In the genomic region with DNA sequence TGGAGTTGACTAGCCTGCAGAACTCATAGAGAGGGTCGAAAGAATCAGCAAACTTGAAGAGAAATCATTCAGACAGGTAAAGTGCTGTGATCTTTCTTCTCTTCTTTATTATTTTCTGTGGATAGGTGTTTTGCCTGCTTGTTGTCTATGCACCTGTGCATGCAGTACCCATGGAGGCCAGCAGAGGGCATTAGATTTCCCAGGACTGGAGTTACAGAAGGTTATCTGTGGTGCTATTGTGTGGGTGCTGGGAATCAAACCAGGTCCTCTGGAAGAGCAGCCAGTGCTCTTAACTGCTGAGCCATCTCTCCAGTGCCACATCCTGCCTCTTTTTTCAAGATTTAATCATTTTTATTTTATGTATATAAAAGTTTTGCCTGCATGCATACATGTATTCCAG, we compare ENCODE assay signal across 12 mouse cellular contexts. TPM values are rescaled to one million over a fixed set of nuclear protein-coding genes. Genes with fewer than 3 reads are reported as not detected.
A peak's percentile ranks its signal among the peaks of the same experiment; 100 is the strongest.
DNase-seq lines count a peak whose midpoint lies in the region; ATAC-seq and TF ChIP-seq lines count a peak whose summit lies in the region.
"Had no signal": no experiment of that assay in that cellular context is flagged by ENCODE, and none has a peak within 500 bp of the region (broad histone marks: within the 10 kb centered on the region; RNA-seq: fewer than 3 reads in every experiment).

No protein-coding gene starts in this region.

- DNase-seq in kidney, adult 9 months = peak; percentile 42
- DNase-seq in retina, postnatal 7 days (ENCODE audit: low read depth, low spot score) = peak; percentile 9
- no peak for DNase-seq in cerebellum, adult 11 months
- no peak for DNase-seq in layer of hippocampus, adult 18-20 months (ENCODE audit: low spot score in 2 of 2)
- DNase-seq: cerebellum, adult 11-12 months; heart, adult 11 months had no signal

- no peaks in the 10 kb centered on the region for H3K27me3 ChIP-seq in kidney, embryonic 14.5 days (ENCODE audit: control insufficient read depth, insufficient read depth, low read length)
- H3K27me3 ChIP-seq in ES-Bruce4 (ENCODE audit: control insufficient read depth, insufficient read depth, low read length, poor library complexity, severe bottlenecking) = no peaks in the 10 kb centered on the region
- no peaks in the 10 kb centered on the region for H3K27me3 ChIP-seq in heart, embryonic 12.5 days (replicated peaks)
- H3K27me3 ChIP-seq: limb, embryonic 13.5 days; neural tube, embryonic 15.5 days had no signal

- ATAC-seq in kidney, embryonic 14.5 days (ENCODE audit: low FRiP score, low TSS enrichment) = no peak
- no peak for ATAC-seq in heart, embryonic 12.5 days (ENCODE audit: insufficient number of reproducible peaks, low FRiP score)

- H3K27ac ChIP-seq in kidney, embryonic 14.5 days (ENCODE audit: low read depth, low read length) = no peak overlapping the region
- H3K27ac ChIP-seq in ES-Bruce4 (ENCODE audit: insufficient read depth, low read length) = no peak overlapping the region
- H3K27ac ChIP-seq in cortical plate, adult 2 months (ENCODE audit: insufficient read depth, low read length) = no peak overlapping the region
- H3K27ac ChIP-seq in heart, embryonic 12.5 days (ENCODE audit: poor library complexity, severe bottlenecking) = no peak overlapping the region
- H3K27ac ChIP-seq: limb, embryonic 13.5 days; neural tube, embryonic 15.5 days had no signal

- TF ChIP-seq EP300 in ES-Bruce4 (IDR thresholded peaks at IDR 0.05; ENCODE audit: insufficient read depth, low read depth, low read length) = no peak

- H3K4me2 ChIP-seq in kidney, embryonic 14.5 days (replicated peaks; ENCODE audit: low read depth, low read length) = no peak overlapping the region
- H3K4me2 ChIP-seq in heart, embryonic 12.5 days = no peak overlapping the region
- H3K4me2 ChIP-seq: limb, embryonic 13.5 days; neural tube, embryonic 15.5 days had no signal

- H3K36me3 ChIP-seq in kidney, embryonic 14.5 days (ENCODE audit: control insufficient read depth, insufficient read depth, low read length) = no peaks in the 10 kb centered on the region
- H3K36me3 ChIP-seq in ES-Bruce4 (ENCODE audit: control insufficient read depth, insufficient read depth, low read length, poor library complexity, severe bottlenecking) = no peaks in the 10 kb centered on the region
- no peaks in the 10 kb centered on the region for H3K36me3 ChIP-seq in heart, embryonic 12.5 days
- H3K36me3 ChIP-seq: limb, embryonic 13.5 days had no signal

- H3K9me3 ChIP-seq in kidney, embryonic 14.5 days (ENCODE audit: control insufficient read depth, low read length) = no peaks in the 10 kb centered on the region
- no peaks in the 10 kb centered on the region for H3K9me3 ChIP-seq in ES-Bruce4 (replicated peaks; ENCODE audit: control insufficient read depth, insufficient read depth, low read length, poor library complexity, severe bottlenecking)
- H3K9me3 ChIP-seq in heart, embryonic 12.5 days (replicated peaks) = peaks cover 5% of the 10 kb centered on the region
- H3K9me3 ChIP-seq: neural tube, embryonic 15.5 days had no signal

- TF ChIP-seq CTCF in ES-Bruce4 (IDR thresholded peaks at IDR 0.05; ENCODE audit: low read depth, low read length) = peak; percentile 50
- peak; percentile 27; the same call in 1 of the 2 replicates for TF ChIP-seq CTCF in cortical plate, adult 2 months (IDR thresholded peaks at IDR 0.05; ENCODE audit: extremely low read depth, insufficient read depth, low read length)

- no peaks in the 10 kb centered on the region for H3K4me1 ChIP-seq in kidney, embryonic 14.5 days (ENCODE audit: control insufficient read depth, insufficient read depth, low read length)
- H3K4me1 ChIP-seq in ES-Bruce4 (ENCODE audit: control insufficient read depth, insufficient read depth, low read length) = no peaks in the 10 kb centered on the region
- no peaks in the 10 kb centered on the region for H3K4me1 ChIP-seq in cortical plate, adult 2 months (ENCODE audit: control insufficient read depth, insufficient read depth, low read length)
- no peaks in the 10 kb centered on the region for H3K4me1 ChIP-seq in heart, embryonic 12.5 days (replicated peaks)
- H3K4me1 ChIP-seq: limb, embryonic 13.5 days; neural tube, embryonic 15.5 days had no signal

- WGBS in kidney, embryonic 14.5 days = 46% methylated on average over 1 of the region's 1 CpGs
- 49% methylated on average over 1 of the region's 1 CpGs for WGBS in heart, embryonic 12.5 days

- no peak for TF ChIP-seq POLR2A in ES-Bruce4 (IDR thresholded peaks at IDR 0.05; ENCODE audit: insufficient read depth, low read length)
- no peak for TF ChIP-seq POLR2A in cortical plate, adult 2 months (IDR thresholded peaks at IDR 0.05; ENCODE audit: extremely low read depth, insufficient read depth, low read length)

- no peak overlapping the region for H3K9ac ChIP-seq in kidney, embryonic 14.5 days (ENCODE audit: low read depth, low read length)
- H3K9ac ChIP-seq in ES-Bruce4 (ENCODE audit: low read depth, poor library complexity, severe bottlenecking) = no peak overlapping the region
- H3K9ac ChIP-seq in heart, embryonic 12.5 days = no peak overlapping the region
- H3K9ac ChIP-seq: limb, embryonic 13.5 days; neural tube, embryonic 15.5 days had no signal

- no peak overlapping the region for H3K4me3 ChIP-seq in kidney, embryonic 14.5 days (ENCODE audit: low read length)
- H3K4me3 ChIP-seq in ES-Bruce4 (ENCODE audit: low read depth, low read length) = no peak overlapping the region
- no peak overlapping the region for H3K4me3 ChIP-seq in cortical plate, adult 2 months (ENCODE audit: insufficient read depth, low read length)
- no peak overlapping the region for H3K4me3 ChIP-seq in heart, embryonic 12.5 days
- H3K4me3 ChIP-seq: limb, embryonic 13.5 days; neural tube, embryonic 15.5 days had no signal

RNA-seq across cellular contexts. Expression of a gene that starts 28.7 kb away (rescaled TPM):
- 0.20 and 0.46 TPM in 2 replicates for polyA plus RNA-seq in kidney, embryonic 14.5 days (2014; fragmentation: Nextera tagmentation; extraction: Ambion mirVana)
- polyA plus RNA-seq in ES-Bruce4 (2011; ENCODE audit: insufficient read depth, insufficient read length, low read depth, missing spikeins) = 0.37 and 0.38 TPM in 2 replicates
- 5.8 and 6.2 TPM in 2 replicates for polyA plus RNA-seq in cortical plate, adult 2 months (2012; rRNA removed)
- 1 to 10 TPM; 6.1 to 6.5 TPM for total RNA-seq in layer of hippocampus, adult 18-20 months (2021)
- polyA plus RNA-seq in heart, embryonic 12.5 days (2016; fragmentation: Nextera tagmentation; extraction: Ambion mirVana) = 0.13 and 0.15 TPM in 2 replicates

RNA-seq across cellular contexts. Expression of a gene that starts 42.9 kb away (rescaled TPM):
- polyA plus RNA-seq in kidney, embryonic 14.5 days (2014; fragmentation: Nextera tagmentation; extraction: Ambion mirVana) = 8.5 and 12.6 TPM in 2 replicates
- polyA plus RNA-seq in ES-Bruce4 (2011; ENCODE audit: insufficient read depth, insufficient read length, low read depth, missing spikeins) = not detected in 2 replicates
- 3.2 and 3.4 TPM in 2 replicates for polyA plus RNA-seq in cortical plate, adult 2 months (2012; rRNA removed)
- 1 to 10 TPM; 1.9 to 2.2 TPM for total RNA-seq in layer of hippocampus, adult 18-20 months (2021)
- 0.63 and 0.80 TPM in 2 replicates for polyA plus RNA-seq in heart, embryonic 12.5 days (2016; fragmentation: Nextera tagmentation; extraction: Ambion mirVana)

RNA-seq across cellular contexts. Expression of a gene that starts 50.0 kb away (rescaled TPM):
- 17.1 and 26.1 TPM in 2 replicates for polyA plus RNA-seq in kidney, embryonic 14.5 days (2014; fragmentation: Nextera tagmentation; extraction: Ambion mirVana)
- polyA plus RNA-seq in ES-Bruce4 (2011; ENCODE audit: insufficient read depth, insufficient read length, low read depth, missing spikeins) = 15.3 and 16.1 TPM in 2 replicates
- 49.5 and 52.0 TPM in 2 replicates for polyA plus RNA-seq in cortical plate, adult 2 months (2012; rRNA removed)
- total RNA-seq in layer of hippocampus, adult 18-20 months (2021) = 10 to 100 TPM; 53.4 to 54.2 TPM
- polyA plus RNA-seq in heart, embryonic 12.5 days (2016; fragmentation: Nextera tagmentation; extraction: Ambion mirVana) = 53.5 and 54.0 TPM in 2 replicates

Comparison
In these comparisons a context has a peak if more than half of its experiments do, and no peak if none do; other contexts are left out.
1. DNase-seq: peak in kidney, adult 9 months (single experiment) and retina, postnatal 7 days (single experiment); none in cerebellum, adult 11 months (single experiment) and layer of hippocampus, adult 18-20 months (0 of 2).